13 mouse cellular contexts compared by ENCODE assay signal in the genomic region with DNA sequence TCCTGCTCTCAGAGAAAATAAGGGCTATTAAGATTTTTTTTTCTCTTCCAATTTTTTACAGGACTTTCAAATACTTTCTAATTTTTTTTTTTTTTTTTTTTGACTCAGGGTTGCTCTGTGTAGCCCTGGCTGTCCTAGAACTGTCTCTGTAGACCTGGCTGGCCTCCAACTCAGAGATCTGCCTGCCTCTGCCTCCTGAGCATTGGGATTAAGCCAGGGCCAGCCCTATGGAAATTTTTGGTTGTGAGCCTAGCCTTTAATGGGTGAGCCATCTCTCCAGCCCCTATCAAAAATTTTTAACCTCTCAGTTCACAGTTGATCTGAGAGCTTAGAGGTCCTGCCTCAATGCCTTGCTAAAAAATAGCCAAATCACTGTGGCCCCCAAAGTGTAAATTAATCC. TPM values are rescaled to one million over a fixed set of nuclear protein-coding genes. Genes with fewer than 3 reads are reported as not detected.
DNase-seq lines count a peak whose midpoint lies in the region; ATAC-seq and TF ChIP-seq lines count a peak whose summit lies in the region.
"Had no signal": no experiment of that assay in that cellular context is flagged by ENCODE, and none has a peak within 500 bp of the region (broad histone marks: within the 10 kb centered on the region; RNA-seq: fewer than 3 reads in every experiment).

No protein-coding gene starts in this region.

- peak overlapping the region; percentile 83 for H3K27ac ChIP-seq in gastrocnemius, adult 2 months
- H3K27ac ChIP-seq in hindbrain, embryonic 13.5 days = 0 out of 2 replicates have a peak overlapping the region, but pooled peaks have one; percentile 42
- no peak overlapping the region for H3K27ac ChIP-seq in hindbrain, embryonic 16.5 days (ENCODE audit: low read depth, low read length)
- 0 out of 2 replicates have a peak overlapping the region, but pooled peaks have one; percentile 61 for H3K27ac ChIP-seq in midbrain, embryonic 15.5 days
- no peak overlapping the region for H3K27ac ChIP-seq in midbrain, embryonic 14.5 days (replicated peaks; ENCODE audit: low read depth, low read length)

- no peak for DNase-seq in gastrocnemius, adult 2 months
- DNase-seq in gastrocnemius, postnatal 14 days = no peak
- no peak for DNase-seq in midbrain, embryonic 14.5 days
- DNase-seq in B cell, adult 2 months = no peak
- DNase-seq: adrenal gland, adult 2 months; kidney, adult 8-10 months; lung, embryonic 14.5 days had no signal

- no peak for ATAC-seq in hindbrain, embryonic 13.5 days (ENCODE audit: low FRiP score)
- ATAC-seq in hindbrain, embryonic 16.5 days = no peak
- ATAC-seq in midbrain, embryonic 15.5 days (replicated peaks) = no peak
- no peak for ATAC-seq in midbrain, embryonic 14.5 days (ENCODE audit: low FRiP score, low TSS enrichment)
- ATAC-seq: CD4-positive, CD25-positive, alpha-beta regulatory T cell, adult 4 months; midbrain, embryonic 16.5 days had no signal

- H3K27me3 ChIP-seq in hindbrain, embryonic 13.5 days = no peaks in the 10 kb centered on the region
- H3K27me3 ChIP-seq in hindbrain, embryonic 16.5 days (replicated peaks; ENCODE audit: control insufficient read depth, insufficient read depth, low read length) = no peaks in the 10 kb centered on the region
- no peaks in the 10 kb centered on the region for H3K27me3 ChIP-seq in midbrain, embryonic 15.5 days (replicated peaks)
- H3K27me3 ChIP-seq in midbrain, embryonic 14.5 days (ENCODE audit: control insufficient read depth, insufficient read depth, low read length) = no peaks in the 10 kb centered on the region

- intact Hi-C loops in gastrocnemius, adult 2 months (cut with DNase I) = loop anchor here (5.0 kb wide), 1 partner anchor 40 kb away; the partner anchor contains the start of genes Jmjd1c and Reep3
- intact Hi-C loops in gastrocnemius, postnatal 14 days (cut with DNase I; ENCODE audit: low total_unique reads) = no loop called here

- H3K4me3 ChIP-seq in gastrocnemius, adult 2 months = no peak overlapping the region
- H3K4me3 ChIP-seq in hindbrain, embryonic 13.5 days = no peak overlapping the region
- H3K4me3 ChIP-seq in hindbrain, embryonic 16.5 days (ENCODE audit: low read length) = no peak overlapping the region
- no peak overlapping the region for H3K4me3 ChIP-seq in midbrain, embryonic 15.5 days
- no peak overlapping the region for H3K4me3 ChIP-seq in midbrain, embryonic 14.5 days (replicated peaks; ENCODE audit: low read depth, low read length)

- H3K36me3 ChIP-seq in hindbrain, embryonic 13.5 days = no peaks in the 10 kb centered on the region
- H3K36me3 ChIP-seq in hindbrain, embryonic 16.5 days (ENCODE audit: control insufficient read depth, insufficient read depth, low read length) = no peaks in the 10 kb centered on the region
- H3K36me3 ChIP-seq in midbrain, embryonic 15.5 days (replicated peaks) = no peaks in the 10 kb centered on the region
- no peaks in the 10 kb centered on the region for H3K36me3 ChIP-seq in midbrain, embryonic 14.5 days (ENCODE audit: control insufficient read depth, insufficient read depth, low read length)

- TF ChIP-seq CTCF in gastrocnemius, adult 2 months (IDR thresholded peaks at IDR 0.05) = no peak

- H3K9ac ChIP-seq in hindbrain, embryonic 13.5 days = no peak overlapping the region
- no peak overlapping the region for H3K9ac ChIP-seq in hindbrain, embryonic 16.5 days (ENCODE audit: low read depth, low read length)
- no peak overlapping the region for H3K9ac ChIP-seq in midbrain, embryonic 15.5 days
- H3K9ac ChIP-seq in midbrain, embryonic 14.5 days (replicated peaks; ENCODE audit: low read length) = no peak overlapping the region
- H3K9ac ChIP-seq: lung, embryonic 14.5 days had no signal

- peaks cover 45% of the 10 kb centered on the region for H3K4me1 ChIP-seq in hindbrain, embryonic 13.5 days (replicated peaks)
- peaks cover 20% of the 10 kb centered on the region for H3K4me1 ChIP-seq in hindbrain, embryonic 16.5 days (ENCODE audit: control insufficient read depth, insufficient read depth, low read depth, low read length)
- peaks cover 32% of the 10 kb centered on the region for H3K4me1 ChIP-seq in midbrain, embryonic 15.5 days
- peaks cover 18% of the 10 kb centered on the region for H3K4me1 ChIP-seq in midbrain, embryonic 14.5 days (ENCODE audit: control insufficient read depth, insufficient read depth, low read length)

- no peaks in the 10 kb centered on the region for H3K9me3 ChIP-seq in hindbrain, embryonic 13.5 days
- no peaks in the 10 kb centered on the region for H3K9me3 ChIP-seq in hindbrain, embryonic 16.5 days (ENCODE audit: control insufficient read depth, low read length)
- no peaks in the 10 kb centered on the region for H3K9me3 ChIP-seq in midbrain, embryonic 15.5 days
- H3K9me3 ChIP-seq in midbrain, embryonic 14.5 days (ENCODE audit: control insufficient read depth, low read length) = no peaks in the 10 kb centered on the region

- no peak overlapping the region for H3K4me2 ChIP-seq in hindbrain, embryonic 13.5 days
- no peak overlapping the region for H3K4me2 ChIP-seq in hindbrain, embryonic 16.5 days (ENCODE audit: low read length)
- H3K4me2 ChIP-seq in midbrain, embryonic 15.5 days = no peak overlapping the region
- H3K4me2 ChIP-seq in midbrain, embryonic 14.5 days (ENCODE audit: low read length) = no peak overlapping the region

RNA-seq across cellular contexts. Expression of gene Jmjd1c, which starts 38.7 kb away (rescaled TPM):
- total RNA-seq in gastrocnemius, adult 2 months (2021) = 10 to 100 TPM; 23.7 to 26.6 TPM
- 10 to 100 TPM; 24.9 to 26.1 TPM for total RNA-seq in gastrocnemius, postnatal 14 days (2021)
- polyA plus RNA-seq in hindbrain, embryonic 13.5 days (2015; fragmentation: Nextera tagmentation; extraction: Ambion mirVana) = 47.7 and 50.3 TPM in 2 replicates
- 33.4 and 35.5 TPM in 2 replicates for polyA plus RNA-seq in hindbrain, embryonic 16.5 days (2015; fragmentation: Nextera tagmentation; extraction: Ambion mirVana)
- 52.0 and 53.8 TPM in 2 replicates for polyA plus RNA-seq in midbrain, embryonic 15.5 days (2015; fragmentation: Nextera tagmentation; extraction: Ambion mirVana)
- polyA plus RNA-seq in midbrain, embryonic 14.5 days (2014; fragmentation: Nextera tagmentation; extraction: Ambion mirVana) = 54.4 and 56.4 TPM in 2 replicates

RNA-seq across cellular contexts. Expression of gene Reep3, which starts 39.5 kb away (rescaled TPM):
- total RNA-seq in gastrocnemius, adult 2 months (2021) = 10 to 100 TPM in 1 of 2 experiments, 1 to 10 TPM in 1; 9.7 to 10.8 TPM
- 10 to 100 TPM; 16.9 to 18.6 TPM for total RNA-seq in gastrocnemius, postnatal 14 days (2021)
- 42.6 and 44.9 TPM in 2 replicates for polyA plus RNA-seq in hindbrain, embryonic 13.5 days (2015; fragmentation: Nextera tagmentation; extraction: Ambion mirVana)
- polyA plus RNA-seq in hindbrain, embryonic 16.5 days (2015; fragmentation: Nextera tagmentation; extraction: Ambion mirVana) = 32.7 and 36.2 TPM in 2 replicates
- 28.3 and 29.2 TPM in 2 replicates for polyA plus RNA-seq in midbrain, embryonic 15.5 days (2015; fragmentation: Nextera tagmentation; extraction: Ambion mirVana)
- 30.5 and 35.5 TPM in 2 replicates for polyA plus RNA-seq in midbrain, embryonic 14.5 days (2014; fragmentation: Nextera tagmentation; extraction: Ambion mirVana)
- total RNA-seq: MEL had no signal

Comparison
In these comparisons a context has a peak if more than half of its experiments do, and no peak if none do; other contexts are left out.
1. H3K27ac ChIP-seq: peak in gastrocnemius, adult 2 months (single experiment), hindbrain, embryonic 13.5 days (single experiment) and midbrain, embryonic 15.5 days (single experiment); none in hindbrain, embryonic 16.5 days (single experiment) and midbrain, embryonic 14.5 days (single experiment).